Mouse (Mus musculus) left cerebral cortex, postnatal 25 days (tissue): ENCODE data around the gene Nsmf. TPM values are rescaled to one million over a fixed set of nuclear protein-coding genes. Genes with fewer than 3 reads are reported as not detected.

Experiments used
- DNase-seq, 2 experiments: peaks; one replicate each; pipeline ENCODE4 v3.0.0; 2022; ENCODE audit warnings: low spot score in 2 of 2, mixed read lengths in 1 of 2
- intact Hi-C: fragments of 180-260 bp; cut with DNase I; formaldehyde crosslinking; loops from one replicate; pipeline ENCODE4 v1.15.1; 2025
- total RNA-seq, 2 experiments: library from RNA; stranded (reverse); gene quantifications; 2 replicates each; pipeline ENCODE4 v1.2.3; 2021

The Nsmf gene
- 100 to 1,000 TPM; 472 to 481 TPM for total RNA-seq

DNA sequence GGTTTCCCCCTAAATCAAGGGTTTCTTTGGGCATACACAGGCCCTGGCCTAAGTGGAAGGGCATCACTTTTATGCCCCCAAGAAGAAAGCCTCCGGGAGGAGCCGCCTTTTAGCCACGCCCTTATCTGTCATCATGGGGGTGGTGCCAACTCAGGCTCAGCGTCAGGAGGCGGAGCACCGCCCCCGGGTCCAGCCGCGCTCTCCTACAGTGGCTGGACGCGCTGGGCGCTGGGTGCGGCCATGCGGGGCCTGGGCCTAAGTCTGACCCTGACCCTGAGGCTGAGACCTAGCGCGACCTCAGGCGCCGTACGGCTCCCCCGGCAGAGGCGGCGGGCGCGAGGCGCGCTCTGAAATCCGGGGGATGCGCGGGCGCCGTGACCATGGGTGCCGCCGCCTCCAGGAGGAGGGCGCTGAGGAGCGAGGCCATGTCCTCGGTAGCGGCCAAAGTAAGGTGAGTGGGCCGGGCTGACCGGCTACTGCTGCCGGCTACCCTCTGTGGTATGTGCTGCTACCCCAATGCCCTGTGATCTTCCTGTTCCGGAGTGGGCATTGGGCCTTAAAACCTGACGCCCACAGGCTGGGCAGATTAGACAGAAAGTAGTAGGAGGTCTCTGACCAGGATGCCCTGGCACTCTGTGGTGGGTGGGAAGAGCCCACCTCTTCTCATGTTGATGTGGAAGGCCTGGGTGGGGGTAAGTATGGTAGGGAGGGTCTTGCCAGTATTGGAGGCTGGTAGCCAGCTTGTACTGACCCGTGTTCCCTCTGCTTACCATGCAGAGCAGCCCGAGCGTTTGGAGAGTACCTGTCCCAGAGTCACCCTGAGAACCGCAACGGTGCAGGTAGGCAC, at the start of gene Nsmf:
Gene Nsmf (plus strand): TSS at position 135 of the 847 bp plus-strand sequence.
- peak; percentile 90 to 93 for DNase-seq
- intact Hi-C loops: no loop called here

DNA sequence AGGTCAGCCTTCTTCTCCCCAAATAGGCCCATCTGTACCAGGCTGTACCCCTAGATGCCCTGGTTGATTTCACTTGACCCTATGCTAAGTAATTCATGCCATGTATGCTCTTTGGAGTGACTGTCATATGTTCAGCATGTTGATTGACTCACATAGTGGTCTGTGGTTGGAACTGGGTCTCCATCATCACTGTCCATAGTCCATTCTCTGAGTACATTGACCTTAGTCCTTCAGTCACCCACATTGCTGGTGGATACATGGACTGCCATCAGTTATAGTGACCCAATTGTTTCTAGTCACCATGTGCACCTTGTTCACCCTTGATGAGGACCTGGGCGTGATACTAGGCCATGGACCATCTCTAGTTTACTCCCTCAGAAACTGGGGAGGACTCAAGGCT, 47.4 kb upstream of the Nsmf start:
- DNase-seq: no peak
- intact Hi-C loops: no loop called here

DNA sequence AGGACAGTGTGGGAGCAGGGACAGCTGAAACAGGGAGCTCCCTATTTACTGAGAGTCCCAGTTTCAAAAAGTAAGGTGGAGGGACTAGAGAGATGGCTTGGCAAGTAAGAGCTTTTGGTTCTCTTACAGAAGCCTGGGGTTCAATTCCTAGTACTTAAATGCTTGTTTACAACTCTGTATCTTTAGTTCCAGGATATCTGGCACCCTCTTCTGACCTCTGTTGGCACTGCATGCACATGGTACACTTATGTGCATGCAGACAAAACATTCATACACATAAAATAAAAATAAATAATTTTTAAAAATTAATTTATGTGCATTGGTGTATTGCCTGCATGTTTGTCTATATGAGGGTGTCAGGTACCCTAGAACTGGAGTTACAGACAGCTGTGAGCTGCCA, 45.9 kb upstream of the Nsmf start:
- no peak for DNase-seq
- intact Hi-C loops: no loop called here

DNA sequence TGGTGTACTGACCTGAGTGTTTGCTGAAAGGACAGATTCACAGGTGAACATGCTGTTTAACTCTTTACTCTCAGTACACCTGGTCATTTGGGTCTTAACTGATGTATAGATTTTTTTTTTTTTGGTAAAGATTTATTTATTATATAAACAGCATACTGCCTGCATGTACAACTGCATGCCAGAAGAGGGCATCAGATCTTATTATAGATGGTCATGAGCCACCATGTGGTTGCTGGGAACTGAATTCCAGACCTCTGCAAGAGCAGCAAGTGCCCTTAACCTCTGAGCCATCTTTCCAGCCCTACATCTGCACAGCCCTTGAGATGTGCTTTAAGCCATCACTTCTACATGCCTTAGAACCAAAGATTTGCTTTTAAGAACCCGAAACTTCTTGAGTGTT, 31.5 kb upstream of the Nsmf start:
- no peak for DNase-seq
- intact Hi-C loops: no loop called here

DNA sequence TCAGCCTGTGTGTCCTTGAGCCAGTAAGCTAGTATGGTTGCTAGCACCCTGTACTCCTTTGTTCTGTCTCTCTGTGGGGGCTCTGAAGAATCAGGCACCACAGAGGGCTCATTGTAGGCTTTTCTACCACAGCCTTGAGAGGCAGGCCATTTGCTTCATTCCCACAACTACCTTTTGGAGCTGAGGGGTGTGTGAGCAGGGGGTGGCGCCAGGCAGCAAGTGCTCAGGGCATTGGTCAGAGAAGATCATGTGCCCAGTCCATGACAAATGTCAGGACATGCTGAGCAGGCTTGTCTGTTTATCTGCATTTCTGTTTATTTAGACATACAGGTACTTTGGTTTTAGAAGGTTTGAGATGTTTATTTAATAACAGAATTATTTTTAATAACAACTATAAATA, 29.0 kb upstream of the Nsmf start:
- no peak for DNase-seq
- intact Hi-C loops: no loop called here

DNA sequence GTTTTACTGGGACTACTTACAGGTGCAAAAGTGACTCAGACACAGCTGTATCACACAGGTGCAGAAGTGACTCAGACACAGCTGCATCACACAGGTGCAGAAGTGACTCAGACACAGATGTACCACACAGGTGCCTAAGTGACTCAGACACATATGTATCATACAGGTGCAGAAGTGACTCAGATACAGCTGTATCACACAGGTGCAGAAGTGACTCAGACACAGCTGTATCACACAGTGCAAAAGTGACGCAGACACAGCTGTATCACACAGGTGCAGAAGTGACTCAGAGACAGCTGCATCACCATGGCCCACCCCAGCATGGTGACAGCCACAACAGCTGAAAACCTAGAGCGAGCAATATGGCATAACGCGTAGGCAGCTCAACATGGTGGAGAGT, 19.2 kb upstream of the Nsmf start:
- no peak for DNase-seq
- intact Hi-C loops: no loop called here

DNA sequence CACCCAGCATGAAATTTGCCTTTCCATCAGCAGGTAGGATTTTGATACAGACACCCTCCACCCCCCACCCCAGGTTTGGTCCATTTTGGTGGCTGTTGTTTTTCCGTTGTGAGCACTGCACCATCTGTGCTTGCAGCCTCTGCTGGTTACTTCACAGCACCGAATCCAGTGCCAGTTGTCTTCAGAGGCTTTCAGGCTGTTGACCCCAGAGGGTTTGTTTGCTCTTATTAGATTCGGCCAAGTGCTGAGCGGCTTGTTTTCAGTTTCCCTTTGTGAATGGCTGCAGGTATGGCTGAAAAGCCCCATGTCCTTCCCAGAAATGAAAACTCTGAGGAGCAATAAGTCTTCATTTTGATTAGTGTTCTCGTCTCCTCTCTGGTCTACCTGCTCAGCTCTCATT, 14.1 kb upstream of the Nsmf start:
- intact Hi-C loops: no loop called here
- no peak for DNase-seq

DNA sequence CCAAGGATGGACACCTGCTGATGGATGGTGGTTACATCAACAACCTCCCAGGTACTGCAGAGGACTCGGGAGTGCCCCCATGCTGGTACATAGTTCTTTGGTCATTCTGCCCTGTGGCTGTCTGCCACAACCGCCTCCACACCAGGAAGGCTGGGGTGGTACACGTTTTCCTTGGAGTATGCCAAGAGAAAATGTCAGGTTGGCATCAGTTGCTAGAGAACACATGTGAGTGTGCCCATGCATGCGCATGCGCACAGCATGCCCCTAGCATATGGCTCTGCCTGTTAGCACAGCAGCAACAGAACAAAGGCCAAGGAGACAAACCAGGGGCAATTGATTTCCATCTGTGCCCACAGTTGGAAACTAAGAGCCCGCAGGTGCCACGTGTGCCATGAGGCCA, 3.2 kb upstream of the Nsmf start:
- DNase-seq: peak; percentile 59 to 76
- intact Hi-C loops: no loop called here

DNA sequence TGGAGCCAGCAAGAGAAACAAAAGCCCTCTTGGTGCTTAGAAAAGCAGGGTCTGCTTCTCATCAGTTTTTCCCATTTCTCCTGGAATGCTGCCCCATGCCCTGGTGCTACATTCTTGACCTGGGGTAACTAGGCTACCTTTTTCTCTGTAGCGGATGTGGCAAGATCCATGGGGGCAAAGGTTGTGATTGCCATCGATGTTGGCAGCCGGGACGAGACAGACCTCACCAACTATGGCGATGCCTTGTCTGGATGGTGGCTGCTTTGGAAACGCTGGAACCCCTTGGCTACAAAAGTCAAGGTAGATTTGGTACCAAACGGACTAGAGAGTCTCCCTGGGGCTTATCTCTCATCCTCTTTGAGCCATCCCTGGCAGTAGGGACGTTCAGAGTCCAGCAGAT, 2.7 kb upstream of the Nsmf start:
- DNase-seq: no peak
- intact Hi-C loops: no loop called here

DNA sequence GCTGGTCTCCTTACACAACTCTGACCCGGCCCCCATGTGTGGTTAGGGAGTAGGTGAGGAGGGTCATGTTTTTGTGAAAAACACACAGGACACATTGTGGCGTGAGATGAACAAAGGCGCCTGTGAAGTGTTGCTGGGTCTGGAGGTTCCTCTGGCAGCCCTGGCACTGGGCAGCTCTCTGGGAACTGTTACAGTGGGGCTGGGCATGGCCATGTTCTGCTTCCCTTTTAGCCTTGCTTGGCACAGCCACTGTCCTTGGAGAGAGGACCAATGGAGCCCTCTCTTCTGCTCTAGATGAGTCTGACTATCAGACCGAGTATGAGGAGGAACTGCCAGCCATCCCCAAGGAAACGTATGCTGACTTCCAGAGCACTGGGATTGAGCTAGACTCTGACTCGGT, 1.1 kb upstream of the Nsmf start:
- intact Hi-C loops: no loop called here
- no peak for DNase-seq

DNA sequence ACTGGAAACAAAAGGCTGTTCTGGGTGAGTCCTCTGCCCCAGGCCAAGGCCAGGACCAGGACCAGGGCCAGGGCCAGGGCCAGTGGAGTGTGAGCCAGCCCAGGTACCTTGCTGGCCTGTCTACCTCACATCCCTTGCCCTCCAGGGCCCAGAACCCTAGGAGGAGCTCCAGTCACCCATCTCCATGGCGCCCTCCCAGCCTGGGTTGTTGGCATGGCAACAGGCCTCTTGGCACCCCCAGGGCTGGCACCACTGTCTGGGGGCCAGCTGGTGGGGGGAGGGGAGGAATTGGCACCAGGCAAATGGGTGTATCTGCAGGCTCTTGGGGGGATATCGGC, 882 bp downstream of the Nsmf start:
- intact Hi-C loops: no loop called here

DNA sequence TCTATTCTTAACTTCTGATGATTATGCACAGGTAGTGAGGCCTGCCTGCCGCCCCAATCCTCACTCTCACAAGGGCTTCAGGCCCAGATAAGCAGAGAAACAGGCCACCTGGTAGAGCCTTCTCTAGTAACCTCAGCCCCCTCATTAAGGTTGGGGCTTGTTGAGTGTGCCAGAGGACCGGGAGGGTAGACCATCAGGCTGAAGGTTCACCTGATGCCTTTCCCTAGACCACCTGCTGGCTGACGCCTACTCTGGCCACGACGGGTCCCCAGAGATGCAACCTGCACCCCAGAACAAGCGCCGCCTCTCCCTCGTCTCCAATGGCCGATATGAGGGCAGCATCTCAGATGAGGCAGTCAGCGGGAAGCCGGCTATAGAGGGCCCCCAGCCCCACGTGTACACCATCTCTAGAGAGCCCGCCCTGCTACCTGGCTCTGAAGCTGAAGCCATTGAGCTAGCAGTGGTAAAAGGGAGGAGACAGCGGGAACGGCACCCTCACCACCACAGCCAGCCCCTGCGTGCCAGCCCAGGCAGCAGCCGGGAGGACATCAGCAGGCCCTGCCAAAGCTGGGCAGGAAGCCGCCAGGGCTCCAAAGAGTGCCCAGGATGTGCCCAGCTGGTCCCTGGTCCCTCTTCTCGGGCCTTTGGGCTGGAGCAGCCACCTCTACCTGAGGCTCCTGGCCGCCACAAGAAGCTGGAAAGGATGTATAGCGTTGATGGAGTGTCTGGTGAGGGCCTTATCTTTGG, 1.4 kb downstream of the Nsmf start:
- intact Hi-C loops: no loop called here
- no peak for DNase-seq

More for the DNA sequence above, 882 bp downstream of the Nsmf start:
- peak; percentile 74 to 75 for DNase-seq

DNA sequence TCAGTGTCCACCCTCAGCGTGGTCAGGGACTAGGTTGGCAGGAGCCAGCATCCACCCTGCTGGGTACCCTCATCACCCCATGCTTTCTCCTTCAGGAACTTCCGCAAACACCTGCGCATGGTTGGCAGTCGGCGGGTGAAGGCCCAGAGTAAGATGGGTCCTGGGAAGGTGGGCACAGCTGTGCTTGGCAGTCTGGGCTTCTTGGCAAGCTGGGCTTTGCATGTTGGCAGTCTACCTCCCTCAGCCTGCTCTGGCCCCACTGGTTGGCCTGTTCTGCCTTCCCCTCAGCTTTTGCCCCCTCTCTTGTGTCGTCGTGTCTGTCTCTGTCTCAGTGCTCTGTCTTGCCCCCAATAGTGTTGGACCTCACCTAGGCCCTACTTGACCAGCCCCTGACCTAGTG, 4.8 kb downstream of the Nsmf start:
- DNase-seq: no peak

DNA sequence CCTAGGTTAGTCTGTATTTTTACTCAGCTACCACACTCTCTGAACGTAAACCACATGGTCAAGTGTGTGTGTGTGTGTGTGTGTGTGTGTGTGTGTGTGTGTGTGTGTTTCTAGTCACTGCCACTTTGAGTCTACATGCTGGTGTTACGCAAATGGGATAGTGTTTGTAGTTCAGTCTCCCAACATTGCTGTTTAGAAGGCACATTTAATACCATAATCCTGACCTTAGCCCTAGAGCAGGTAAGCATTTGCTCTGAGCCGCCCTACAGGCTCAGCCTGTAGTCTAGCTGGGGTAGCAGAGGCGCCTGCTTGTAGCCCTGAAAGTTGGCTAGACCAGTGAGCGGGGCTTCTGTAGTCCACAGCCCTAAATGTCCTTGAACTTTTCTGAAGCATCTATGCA, 9.4 kb downstream of the Nsmf start:
- DNase-seq: no peak
- intact Hi-C loops: no loop called here

More for the DNA sequence above, 4.8 kb downstream of the Nsmf start:
- intact Hi-C loops: no loop called here

DNA sequence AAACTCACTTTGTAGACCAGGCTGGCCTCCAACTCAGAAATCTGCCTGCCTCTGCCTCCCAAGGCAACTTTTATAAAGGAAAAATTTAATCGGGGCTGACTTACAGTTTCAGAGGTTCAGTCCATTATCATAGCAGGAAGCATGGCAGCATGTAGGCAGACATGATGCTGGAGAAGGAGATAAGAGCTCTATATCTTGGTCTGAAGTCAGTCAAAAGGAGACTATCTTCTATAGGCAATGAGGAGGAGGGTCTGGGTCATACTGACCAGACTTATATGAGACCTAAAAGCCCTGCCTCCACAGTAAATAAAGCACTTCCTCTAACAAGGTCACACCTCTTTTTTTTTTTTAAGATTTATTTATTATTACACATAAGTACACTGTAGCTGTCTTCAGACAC, 10.1 kb downstream of the Nsmf start:
- intact Hi-C loops: no loop called here
- no peak for DNase-seq

DNA sequence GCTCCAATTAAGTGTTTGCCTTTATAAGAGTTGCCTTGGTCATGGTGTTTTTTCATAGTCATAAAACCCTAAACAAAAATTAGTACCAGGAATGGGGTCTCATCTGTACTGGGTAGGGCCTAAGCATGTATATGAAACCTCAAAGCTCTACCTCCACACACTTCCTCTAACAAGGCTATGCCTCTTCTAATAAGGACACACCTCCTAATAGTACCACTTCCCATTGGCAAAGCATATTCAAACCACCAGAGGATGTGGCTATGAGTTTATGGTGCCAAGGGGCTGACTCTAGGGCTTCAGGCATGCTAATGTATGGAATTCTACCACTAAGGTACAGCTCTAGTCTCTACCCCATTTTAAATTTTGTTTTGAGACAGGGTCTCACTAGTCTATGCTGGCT, 11.4 kb downstream of the Nsmf start:
- intact Hi-C loops: no loop called here
- no peak for DNase-seq

DNA sequence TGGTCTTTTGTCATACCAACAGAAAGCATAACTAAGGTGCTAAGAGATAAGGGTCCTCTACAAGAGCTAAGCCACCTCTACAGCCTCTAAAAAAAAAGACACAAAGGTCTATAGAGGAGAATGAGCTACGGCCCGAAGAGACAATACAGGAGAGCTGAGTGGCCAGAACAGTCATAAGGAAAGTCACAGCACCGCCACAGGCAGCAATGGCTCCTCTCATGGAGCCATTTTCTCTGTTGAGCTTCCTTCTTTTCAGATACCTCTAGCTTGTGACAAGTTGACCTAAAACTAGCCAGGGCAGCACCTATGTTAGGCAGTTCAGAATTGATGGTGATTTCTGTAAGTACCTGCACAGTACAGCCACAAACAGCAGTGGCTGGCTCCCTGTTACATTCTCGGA, 12.4 kb downstream of the Nsmf start:
- DNase-seq: no peak
- intact Hi-C loops: no loop called here

DNA sequence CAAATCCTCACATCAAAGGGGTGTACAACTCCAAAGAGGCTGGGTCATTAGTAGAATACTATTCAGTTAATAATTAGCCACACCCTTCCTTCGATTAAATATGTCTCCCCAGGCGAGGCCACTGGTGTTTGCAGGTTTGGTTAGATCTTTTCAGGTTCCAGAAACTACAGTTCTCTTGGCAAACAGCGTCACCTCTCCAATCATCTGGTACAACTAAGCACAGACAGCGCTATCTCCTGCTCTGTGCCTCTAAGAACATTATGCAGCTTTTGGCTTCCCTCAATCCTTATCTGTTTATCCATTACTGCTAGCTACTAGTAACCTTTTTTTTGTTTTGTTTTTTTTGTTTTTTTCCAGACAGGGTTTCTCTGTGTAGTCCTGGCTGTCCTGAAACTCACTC, 15.4 kb downstream of the Nsmf start:
- intact Hi-C loops: no loop called here
- DNase-seq: no peak

DNA sequence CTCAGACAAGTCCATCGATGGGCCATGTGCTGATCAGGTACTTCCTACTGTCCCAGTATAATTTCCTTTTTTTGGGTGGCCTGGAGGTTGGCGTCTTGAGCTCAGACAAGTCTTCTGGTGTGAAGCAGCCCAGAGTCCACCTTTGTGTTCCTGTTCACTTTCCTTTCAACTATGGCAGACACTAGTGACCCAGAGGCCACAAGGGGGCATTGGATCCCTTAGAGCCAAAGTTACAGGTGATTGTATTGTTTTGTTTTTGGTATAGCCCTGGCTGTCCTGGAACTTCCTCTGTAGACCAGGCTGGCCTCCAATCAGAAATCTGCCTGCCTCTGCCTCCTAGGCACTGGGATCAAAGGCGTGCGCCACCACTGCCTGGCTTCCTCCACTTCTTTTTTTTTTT, 18.2 kb downstream of the Nsmf start:
- intact Hi-C loops: no loop called here

DNA sequence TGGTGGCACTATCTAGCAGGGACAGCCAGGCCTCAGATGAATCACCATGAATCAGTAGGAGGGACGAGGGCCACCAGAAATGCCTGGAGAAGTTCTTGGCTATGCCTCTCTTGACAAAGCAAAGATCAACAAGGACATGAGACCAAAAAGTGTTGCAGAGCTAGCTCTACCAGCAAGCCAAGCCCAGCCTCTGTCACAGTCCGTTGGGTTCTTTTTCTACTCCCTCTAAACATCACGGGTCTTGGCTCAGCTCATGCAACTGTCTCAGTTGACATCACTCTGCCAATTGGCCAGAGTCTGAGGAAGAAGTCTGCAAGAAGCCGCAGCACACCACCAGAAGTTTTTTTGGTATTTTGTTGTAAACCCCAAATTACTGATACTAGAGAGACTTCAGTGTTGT, 21.4 kb downstream of the Nsmf start:
- intact Hi-C loops: no loop called here
- DNase-seq: no peak

More for the DNA sequence above, 18.2 kb downstream of the Nsmf start:
- DNase-seq: no peak

DNA sequence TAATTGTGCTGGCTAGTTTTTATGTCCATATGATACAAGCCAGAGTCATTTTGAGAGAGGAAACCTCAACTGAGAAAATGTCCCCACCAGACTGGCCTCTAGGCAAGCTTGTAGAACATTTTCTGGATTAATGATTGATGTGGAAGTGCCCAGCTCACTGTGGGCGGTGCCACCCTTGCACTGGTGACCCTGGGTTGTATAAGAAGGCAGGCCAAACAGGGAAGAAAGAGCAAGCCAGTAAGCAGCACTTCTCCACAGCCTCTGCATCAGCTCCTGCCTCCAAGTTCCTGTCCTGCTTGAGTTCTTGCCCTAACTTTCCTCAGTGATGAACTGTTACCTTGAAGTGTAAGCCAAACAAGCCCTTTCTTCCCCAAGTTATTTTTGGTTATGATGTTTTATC, 24.8 kb downstream of the Nsmf start:
- DNase-seq: no peak
- intact Hi-C loops: no loop called here
